ENCODE assay signal across 18 mouse cellular contexts in genomic region chr4:151595116-151595515, GRCm38 (mm10).
A peak's percentile ranks its signal among the peaks of the same experiment; 100 is the strongest.
DNase-seq lines count a peak whose midpoint lies in the region; ATAC-seq lines count a peak whose summit lies in the region.
"Had no signal": no experiment of that assay in that cellular context is flagged by ENCODE, and none has a peak within 500 bp of the region (broad histone marks: within the 10 kb centered on the region; RNA-seq: fewer than 3 reads in every experiment).

No protein-coding gene starts in this region.

- H3K36me3 ChIP-seq in hindbrain, embryonic 16.5 days (ENCODE audit: control insufficient read depth, insufficient read depth, low read length), result no peaks in the 10 kb centered on the region
- no peaks in the 10 kb centered on the region for H3K36me3 ChIP-seq in hindbrain, embryonic 14.5 days (replicated peaks; ENCODE audit: control insufficient read depth, insufficient read depth)
- no peaks in the 10 kb centered on the region for H3K36me3 ChIP-seq in midbrain, embryonic 14.5 days (ENCODE audit: control insufficient read depth, insufficient read depth, low read length)
- H3K36me3 ChIP-seq in midbrain, embryonic 11.5 days (ENCODE audit: control insufficient read depth, insufficient read depth, low read length), result no peaks in the 10 kb centered on the region
- H3K36me3 ChIP-seq: embryonic facial prominence, embryonic 10.5 days; heart, embryonic 12.5 days; stomach, embryonic 15.5 days had no signal

- DNase-seq in hindbrain, embryonic 14.5 days (ENCODE audit: low spot score), result no peak
- DNase-seq in midbrain, embryonic 14.5 days, result no peak
- DNase-seq in midbrain, embryonic 11.5 days (ENCODE audit: low spot score, missing footprints), result no peak
- DNase-seq in cerebellum, postnatal 36 days, result peak; percentile 26 to 42
- no peak for DNase-seq in thymus, adult 18-20 months
- no peak for DNase-seq in adrenal gland, adult 2 months
- DNase-seq: gastrocnemius, postnatal 10 days; heart, adult 11 months; kidney, adult 8-10 months; lung, adult 18-20 months; retina, postnatal 1 day had no signal

- H3K27ac ChIP-seq in hindbrain, embryonic 16.5 days (ENCODE audit: low read depth, low read length), result no peak overlapping the region
- no peak overlapping the region for H3K27ac ChIP-seq in hindbrain, embryonic 14.5 days
- H3K27ac ChIP-seq in midbrain, embryonic 14.5 days (replicated peaks; ENCODE audit: low read depth, low read length), result peak overlapping the region; percentile 20; the same call in 1 of the 2 replicates
- H3K27ac ChIP-seq in midbrain, embryonic 11.5 days (ENCODE audit: low read depth, low read length), result no peak overlapping the region
- H3K27ac ChIP-seq: embryonic facial prominence, embryonic 10.5 days; left cerebral cortex, adult 2 months; stomach, embryonic 15.5 days had no signal

- no peak overlapping the region for H3K4me2 ChIP-seq in hindbrain, embryonic 16.5 days (ENCODE audit: low read length)
- H3K4me2 ChIP-seq in hindbrain, embryonic 14.5 days (replicated peaks), result no peak overlapping the region
- no peak overlapping the region for H3K4me2 ChIP-seq in midbrain, embryonic 14.5 days (ENCODE audit: low read length)
- no peak overlapping the region for H3K4me2 ChIP-seq in midbrain, embryonic 11.5 days
- H3K4me2 ChIP-seq: heart, embryonic 12.5 days; liver, embryonic 11.5 days; stomach, embryonic 15.5 days had no signal

- ATAC-seq in hindbrain, embryonic 16.5 days, result peak; percentile 42; the same call in 1 of the 2 replicates
- no peak for ATAC-seq in hindbrain, embryonic 14.5 days (ENCODE audit: low FRiP score)
- ATAC-seq in midbrain, embryonic 14.5 days (ENCODE audit: low FRiP score, low TSS enrichment), result no peak
- no peak for ATAC-seq in midbrain, embryonic 11.5 days (ENCODE audit: low FRiP score)

- no peaks in the 10 kb centered on the region for H3K27me3 ChIP-seq in hindbrain, embryonic 16.5 days (replicated peaks; ENCODE audit: control insufficient read depth, insufficient read depth, low read length)
- H3K27me3 ChIP-seq in hindbrain, embryonic 14.5 days (ENCODE audit: control insufficient read depth, insufficient read depth, low read length), result no peaks in the 10 kb centered on the region
- no peaks in the 10 kb centered on the region for H3K27me3 ChIP-seq in midbrain, embryonic 14.5 days (ENCODE audit: control insufficient read depth, insufficient read depth, low read length)
- H3K27me3 ChIP-seq in midbrain, embryonic 11.5 days (ENCODE audit: control insufficient read depth, insufficient read depth, low read length), result no peaks in the 10 kb centered on the region
- H3K27me3 ChIP-seq: heart, embryonic 12.5 days; stomach, embryonic 15.5 days had no signal

- no peak overlapping the region for H3K9ac ChIP-seq in hindbrain, embryonic 16.5 days (ENCODE audit: low read depth, low read length)
- no peak overlapping the region for H3K9ac ChIP-seq in hindbrain, embryonic 14.5 days
- no peak overlapping the region for H3K9ac ChIP-seq in midbrain, embryonic 14.5 days (replicated peaks; ENCODE audit: low read length)
- H3K9ac ChIP-seq in midbrain, embryonic 11.5 days (ENCODE audit: low read length), result no peak overlapping the region
- H3K9ac ChIP-seq: heart, embryonic 12.5 days; stomach, embryonic 15.5 days had no signal

- no peak overlapping the region for H3K4me3 ChIP-seq in hindbrain, embryonic 16.5 days (ENCODE audit: low read length)
- no peak overlapping the region for H3K4me3 ChIP-seq in hindbrain, embryonic 14.5 days (replicated peaks; ENCODE audit: low read length)
- H3K4me3 ChIP-seq in midbrain, embryonic 14.5 days (replicated peaks; ENCODE audit: low read depth, low read length), result no peak overlapping the region
- no peak overlapping the region for H3K4me3 ChIP-seq in midbrain, embryonic 11.5 days (ENCODE audit: low read depth, low read length)
- H3K4me3 ChIP-seq: embryonic facial prominence, embryonic 10.5 days; heart, embryonic 12.5 days; left cerebral cortex, adult 2 months; myocyte; stomach, embryonic 15.5 days had no signal

- peaks cover 3% of the 10 kb centered on the region; the same call in 1 of the 2 replicates for H3K4me1 ChIP-seq in hindbrain, embryonic 16.5 days (ENCODE audit: control insufficient read depth, insufficient read depth, low read depth, low read length)
- 0 out of 2 replicates have a peak, but pooled peaks cover 5% of the 10 kb centered on the region for H3K4me1 ChIP-seq in hindbrain, embryonic 14.5 days (replicated peaks; ENCODE audit: control insufficient read depth, insufficient read depth, low read length)
- H3K4me1 ChIP-seq in midbrain, embryonic 14.5 days (ENCODE audit: control insufficient read depth, insufficient read depth, low read length), result no peaks in the 10 kb centered on the region
- no peaks in the 10 kb centered on the region for H3K4me1 ChIP-seq in midbrain, embryonic 11.5 days (ENCODE audit: control insufficient read depth, insufficient read depth, low read length)
- H3K4me1 ChIP-seq: embryonic facial prominence, embryonic 10.5 days; heart, embryonic 12.5 days; stomach, embryonic 15.5 days had no signal

- 44% methylated on average over 8 of the region's 8 CpGs for WGBS in hindbrain, embryonic 16.5 days
- WGBS in hindbrain, embryonic 14.5 days, result 60% methylated on average over 8 of the region's 8 CpGs
- WGBS in midbrain, embryonic 14.5 days, result 71% methylated on average over 8 of the region's 8 CpGs
- WGBS in midbrain, embryonic 11.5 days, result 71% methylated on average over 8 of the region's 8 CpGs

- H3K9me3 ChIP-seq in hindbrain, embryonic 16.5 days (ENCODE audit: control insufficient read depth, low read length), result no peaks in the 10 kb centered on the region
- no peaks in the 10 kb centered on the region for H3K9me3 ChIP-seq in hindbrain, embryonic 14.5 days (ENCODE audit: control insufficient read depth, low read length)
- H3K9me3 ChIP-seq in midbrain, embryonic 14.5 days (ENCODE audit: control insufficient read depth, low read length), result no peaks in the 10 kb centered on the region
- H3K9me3 ChIP-seq in midbrain, embryonic 11.5 days (ENCODE audit: control insufficient read depth, low read length), result no peaks in the 10 kb centered on the region
- H3K9me3 ChIP-seq: embryonic facial prominence, embryonic 10.5 days; heart, embryonic 12.5 days; stomach, embryonic 15.5 days had no signal

Comparison
In these comparisons a context has a peak if more than half of its experiments do, and no peak if none do; other contexts are left out.
1. DNase-seq: peak in cerebellum, postnatal 36 days (2 of 2); none in hindbrain, embryonic 14.5 days (single experiment), midbrain, embryonic 14.5 days (single experiment), midbrain, embryonic 11.5 days (single experiment), thymus, adult 18-20 months (0 of 2) and adrenal gland, adult 2 months (single experiment).